Mouse (Mus musculus) MEL (cell line): ENCODE measurements around the gene Dsn1. TPM values are rescaled to one million over a fixed set of nuclear protein-coding genes. Genes with fewer than 3 reads are reported as not detected.
A peak's percentile ranks its signal among the peaks of the same experiment; 100 is the strongest.

Experiments used
- DNase-seq: peaks from one replicate; pipeline ENCODE4 v3.0.0; 2011; ENCODE audit warnings: low read depth, low spot score
- H3K27ac ChIP-seq: 2 replicates; pipeline ENCODE4 v1.5.1; 2012; ENCODE audit warnings: low read depth, mild to moderate bottlenecking, control low read depth, low read length, moderate library complexity; ENCODE audit not compliant: control insufficient read depth
- H3K27me3 ChIP-seq, 2 experiments: fragments of 150-350 bp in 1 of 2; sonication (generic) in 1 of 2; 2 replicates each; pipeline ENCODE4 v1.6.1; 2012; ENCODE audit warnings: low read length in 2 of 2, mild to moderate bottlenecking in 2 of 2, improper control_type of control experiment in 1 of 2, moderate library complexity in 1 of 2; ENCODE audit not compliant: insufficient read depth in 2 of 2, control insufficient read depth in 1 of 2
- H3K36me3 ChIP-seq, 2 experiments: 2 replicates each; pipeline ENCODE4 v1.6.1; 2012 to 2014; ENCODE audit warnings: low read length in 2 of 2, improper control_type of control experiment in 1 of 2, inconsistent platforms in 1 of 2, mild to moderate bottlenecking in 1 of 2; ENCODE audit not compliant: insufficient read depth in 2 of 2, control insufficient read depth in 1 of 2
- H3K4me1 ChIP-seq, 2 experiments: fragments of 150-350 bp in 1 of 2; sonication (generic) in 1 of 2; 2 replicates each; pipeline ENCODE4 v1.6.1; 2012; ENCODE audit warnings: low read length in 2 of 2, improper control_type of control experiment in 1 of 2, mild to moderate bottlenecking in 1 of 2; ENCODE audit not compliant: insufficient read depth in 2 of 2, control insufficient read depth in 1 of 2
- H3K4me3 ChIP-seq, 2 experiments: fragments of 150-350 bp in 1 of 2; sonication (generic) in 1 of 2; 2 replicates each; pipeline ENCODE4 v1.5.1; 2012; ENCODE audit warnings: low read depth in 2 of 2, low read length in 2 of 2, mild to moderate bottlenecking in 2 of 2, moderate library complexity in 2 of 2, control low read depth in 1 of 2, improper control_type of control experiment in 1 of 2; ENCODE audit not compliant: control insufficient read depth in 1 of 2, insufficient read depth in 1 of 2
- H3K79me2 ChIP-seq: 2 replicates; pipeline ENCODE4 v1.6.1; 2012; ENCODE audit warnings: mild to moderate bottlenecking, low read length, moderate library complexity; ENCODE audit not compliant: control insufficient read depth, poor library complexity, insufficient read depth
- H3K9ac ChIP-seq: 2 replicates; pipeline ENCODE4 v1.6.1; 2012; ENCODE audit warnings: low read depth, mild to moderate bottlenecking, control low read depth, low read length, moderate library complexity; ENCODE audit not compliant: control insufficient read depth, poor library complexity, severe bottlenecking
- H3K9me3 ChIP-seq: fragments of 150-350 bp; sonication (generic); replicated peaks from 2 replicates; pipeline ENCODE4 v1.6.1; 2012; ENCODE audit warnings: mild to moderate bottlenecking, low read length, improper control_type of control experiment, moderate library complexity; ENCODE audit not compliant: insufficient read depth
- BHLHE40 ChIP-seq: IDR thresholded peaks from 2 replicates; pipeline ENCODE4 v1.6.1; 2012; ENCODE audit warnings: low read depth, mild to moderate bottlenecking, inconsistent platforms, low read length, improper control_type of control experiment, borderline replicate concordance
- CHD2 ChIP-seq: IDR thresholded peaks from 2 replicates; pipeline ENCODE4 v1.6.1; 2011; ENCODE audit warnings: low read length, improper control_type of control experiment
- CTCF ChIP-seq, 3 experiments: IDR thresholded peaks in 2 of 3; conservative IDR thresholded peaks in 1 of 3; 2 replicates each; pipeline ENCODE4 v1.5.1; 2011 to 2012; ENCODE audit warnings: low read length in 3 of 3, low read depth in 2 of 3, mild to moderate bottlenecking in 2 of 3, improper control_type of control experiment in 1 of 3, inconsistent platforms in 1 of 3, mixed read lengths in 1 of 3, moderate library complexity in 1 of 3; ENCODE audit not compliant: control insufficient read depth in 1 of 3, insufficient read depth in 1 of 3, poor library complexity in 1 of 3, severe bottlenecking in 1 of 3
- ELF1 ChIP-seq: IDR thresholded peaks from 2 replicates; pipeline ENCODE4 v1.6.1; 2014; ENCODE audit warnings: low read depth, mild to moderate bottlenecking, inconsistent platforms, low read length, improper control_type of control experiment, moderate library complexity
- HCFC1 ChIP-seq: IDR thresholded peaks from 2 replicates; pipeline ENCODE4 v1.6.1; 2012; ENCODE audit warnings: low read depth, mild to moderate bottlenecking, inconsistent platforms, low read length, improper control_type of control experiment, moderate library complexity
- KAT2A ChIP-seq: conservative IDR thresholded peaks from 2 replicates; pipeline ENCODE4 v1.6.1; 2012; ENCODE audit warnings: low read depth, low read length, improper control_type of control experiment, inconsistent platforms
- MEF2A ChIP-seq: IDR thresholded peaks from 2 replicates; pipeline ENCODE4 v1.6.1; 2014; ENCODE audit warnings: low read depth, mild to moderate bottlenecking, inconsistent platforms, low read length, improper control_type of control experiment; ENCODE audit not compliant: poor library complexity, insufficient replicate concordance, severe bottlenecking; ENCODE audit errors: extremely low read depth
- MXI1 ChIP-seq: IDR thresholded peaks from 2 replicates; pipeline ENCODE4 v1.6.1; 2011; ENCODE audit warnings: mild to moderate bottlenecking, low read depth, low read length, improper control_type of control experiment
- MYC ChIP-seq: IDR thresholded peaks from 2 replicates; pipeline ENCODE4 v1.6.1; 2011; ENCODE audit warnings: low read depth, mild to moderate bottlenecking, low read length, improper control_type of control experiment, moderate library complexity
- NRF1 ChIP-seq: IDR thresholded peaks from 2 replicates; pipeline ENCODE4 v1.6.1; 2014; ENCODE audit warnings: low read depth, mild to moderate bottlenecking, inconsistent platforms, low read length, improper control_type of control experiment, moderate library complexity; ENCODE audit not compliant: poor library complexity, insufficient read depth, severe bottlenecking
- POLR2A ChIP-seq, 2 experiments: IDR thresholded peaks; 2 replicates each; pipeline ENCODE4 v1.6.1; 2011 to 2012; ENCODE audit warnings: low read length in 2 of 2, mild to moderate bottlenecking in 2 of 2, control low read depth in 1 of 2, improper control_type of control experiment in 1 of 2, low read depth in 1 of 2, moderate library complexity in 1 of 2; ENCODE audit not compliant: control insufficient read depth in 1 of 2, insufficient read depth in 1 of 2, poor library complexity in 1 of 2
- RAD21 ChIP-seq: IDR thresholded peaks from 2 replicates; pipeline ENCODE4 v1.6.1; 2011; ENCODE audit warnings: mild to moderate bottlenecking, low read depth, low read length, improper control_type of control experiment
- SMC3 ChIP-seq: IDR thresholded peaks from 2 replicates; pipeline ENCODE4 v1.6.1; 2011; ENCODE audit warnings: low read depth, low read length, improper control_type of control experiment
- TBP ChIP-seq: IDR thresholded peaks from 2 replicates; pipeline ENCODE4 v1.8.0; 2011; ENCODE audit warnings: low read depth, low read length, improper control_type of control experiment
- UBTF ChIP-seq: IDR thresholded peaks from 2 replicates; pipeline ENCODE4 v1.6.1; 2012; ENCODE audit warnings: low read depth, mild to moderate bottlenecking, inconsistent platforms, low read length, improper control_type of control experiment, moderate library complexity, borderline replicate concordance; ENCODE audit not compliant: insufficient read depth
- USF1 ChIP-seq: IDR thresholded peaks from 2 replicates; pipeline ENCODE4 v1.6.1; 2014; ENCODE audit warnings: low read depth, mild to moderate bottlenecking, inconsistent platforms, low read length, improper control_type of control experiment, moderate library complexity
- ZMIZ1 ChIP-seq: IDR thresholded peaks from 2 replicates; pipeline ENCODE4 v1.6.1; 2012; ENCODE audit warnings: low read depth, mild to moderate bottlenecking, inconsistent platforms, low read length, improper control_type of control experiment, moderate library complexity
- polyA plus RNA-seq, 2 experiments: library from polyadenylated mRNA; stranded (reverse) in 1 of 2; unstranded in 1 of 2; fragments of >175 nt in 1 of 2; fragments of >200 nt in 1 of 2; gene quantifications; 2 replicates each; pipeline versions ENCODE4 v1.2.1 to v1.2.4; 2012; ENCODE audit warnings: low replicate concordance in 2 of 2, low read depth in 1 of 2; ENCODE audit not compliant: insufficient read length in 2 of 2, insufficient read depth in 1 of 2, missing spikeins in 1 of 2
- total RNA-seq: library from RNA; depleted of rRNA; stranded (reverse); fragments of 300-350 nt; gene quantifications from 2 replicates; pipeline ENCODE4 v1.2.3, GENCODE M21; 2012

Dsn1 gene
- total and polyA plus RNA-seq, 3 experiments = 29.3 to 33.2 TPM; not detected in 1

DNA sequence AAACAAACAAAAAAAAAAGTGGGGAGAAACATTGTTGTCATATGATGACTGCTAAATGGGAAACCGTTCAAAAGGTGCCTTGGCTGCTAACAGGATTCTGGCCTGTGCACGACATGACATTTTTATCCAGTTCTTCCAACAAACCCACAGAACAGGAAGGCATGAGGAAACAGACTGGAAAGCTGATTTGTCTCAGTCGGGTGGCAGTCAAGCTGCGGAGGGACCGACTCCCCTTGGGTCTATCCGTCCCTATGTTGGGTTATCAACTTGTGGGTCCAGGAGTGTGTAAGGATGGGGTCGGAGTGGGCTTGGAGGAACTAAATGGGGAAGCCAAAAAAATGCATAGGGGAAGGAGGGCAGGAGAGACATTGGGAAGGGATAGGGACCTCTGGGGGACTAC lies 34.5 kb upstream of the Dsn1 start:
- no peaks in the 10 kb centered on the region for H3K4me1 ChIP-seq
- 0 out of 4 replicates have a peak, but pooled peaks cover 0 to 2% of the 10 kb centered on the region in 2 experiments for H3K27me3 ChIP-seq
- no peaks in the 10 kb centered on the region for H3K36me3 ChIP-seq
- no peaks in the 10 kb centered on the region for H3K9me3 ChIP-seq
- no peaks in the 10 kb centered on the region for H3K79me2 ChIP-seq
- no peak for DNase-seq
- no peak overlapping the region for H3K27ac ChIP-seq
- TF ChIP-seq POLR2A (IDR thresholded peaks at IDR 0.05; ENCODE audit: control insufficient read depth in 1 of 2, insufficient read depth in 1 of 2, low read depth in 1 of 2, low read length in 2 of 2, poor library complexity in 1 of 2) (no peak), UBTF (no peak)
- no peak overlapping the region for H3K4me3 ChIP-seq
- no peak overlapping the region for H3K9ac ChIP-seq

DNA sequence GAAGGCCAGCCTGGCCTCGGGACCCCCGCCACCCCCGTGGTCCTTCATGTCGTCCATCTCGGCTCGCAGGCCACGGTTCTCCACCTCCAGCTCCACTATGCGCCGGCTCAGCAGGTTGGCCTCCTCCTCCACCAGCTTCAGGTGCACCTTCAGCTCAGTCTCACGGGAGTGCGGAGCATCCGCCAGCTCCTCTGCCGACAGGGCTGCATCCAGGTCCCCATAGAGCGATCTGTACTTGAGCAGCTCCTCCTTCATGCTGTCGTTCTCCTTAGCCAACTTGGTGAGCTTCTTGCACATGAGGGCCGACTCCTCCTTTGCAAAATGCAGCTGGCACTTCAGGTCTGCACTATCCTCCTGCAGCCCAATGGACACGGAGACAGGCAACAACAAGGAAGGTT lies 33.7 kb upstream of the Dsn1 start:
- DNase-seq = no peak
- TF ChIP-seq USF1 = no peak
- TF ChIP-seq HCFC1 = no peak
- no peak for TF ChIP-seq CHD2
- no peak for TF ChIP-seq TBP
- TF ChIP-seq NRF1 = no peak
- TF ChIP-seq UBTF = no peak
- Histone ChIP-seq H3K27ac (no peak overlapping the region), H3K27me3 (0 out of 4 replicates have a peak, but pooled peaks cover 0 to 2% of the 10 kb centered on the region in 2 experiments), H3K9me3 (no peaks in the 10 kb centered on the region), H3K36me3 (no peaks in the 10 kb centered on the region), H3K9ac (no peak overlapping the region), H3K4me3 (no peak overlapping the region), H3K79me2 (no peaks in the 10 kb centered on the region), H3K4me1 (no peaks in the 10 kb centered on the region)

DNA sequence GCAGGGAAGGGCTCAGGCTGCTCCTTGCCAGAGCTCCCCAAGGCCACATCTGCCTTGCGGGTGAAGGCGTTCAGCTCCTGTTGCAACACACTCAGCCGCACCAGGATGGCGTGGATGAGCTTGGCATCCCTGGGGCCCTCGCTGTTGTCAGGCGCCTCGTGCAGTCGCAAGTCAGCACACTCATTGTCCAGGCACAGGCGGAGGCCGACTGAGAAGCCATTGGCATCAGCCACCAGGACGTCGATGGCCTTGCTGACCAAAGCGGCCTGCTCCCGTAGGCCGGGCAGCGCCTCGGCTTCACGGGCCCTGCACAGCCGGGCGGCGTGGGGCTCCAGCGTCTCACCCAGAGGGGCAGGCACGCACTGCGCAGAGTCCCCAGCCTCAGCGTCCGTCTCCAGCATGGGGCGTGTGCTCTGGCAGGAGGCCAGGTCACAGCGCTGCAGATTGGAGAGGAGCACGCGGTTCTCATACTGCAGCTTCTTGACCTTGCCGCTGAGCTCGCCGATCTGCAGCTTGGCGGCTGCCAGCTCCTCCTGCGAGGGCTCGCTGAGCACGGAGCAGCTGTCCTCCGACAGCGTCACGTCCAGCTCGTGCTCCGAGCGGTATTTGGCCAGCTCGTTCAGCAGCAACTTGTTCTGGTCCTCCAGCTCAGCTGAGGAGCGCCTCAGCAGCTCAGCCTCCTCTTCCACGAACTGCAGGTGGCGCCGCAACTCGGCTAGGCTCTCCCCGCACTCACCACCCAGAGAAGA lies 33.1 kb upstream of the Dsn1 start:
- Histone ChIP-seq H3K36me3 (no peaks in the 10 kb centered on the region), H3K9me3 (no peaks in the 10 kb centered on the region), H3K4me1 (no peaks in the 10 kb centered on the region), H3K4me3 (peak overlapping the region in 1 of 2 experiments; percentile 25; a peak in 1 of 4 replicates), H3K27ac (no peak overlapping the region), H3K9ac (peak overlapping the region; percentile 39), H3K79me2 (no peaks in the 10 kb centered on the region), H3K27me3 (0 out of 4 replicates have a peak, but pooled peaks cover 0 to 2% of the 10 kb centered on the region in 2 experiments)
- no peak for TF ChIP-seq MEF2A
- no peak for TF ChIP-seq BHLHE40
- no peak for TF ChIP-seq ZMIZ1
- TF ChIP-seq KAT2A = no peak
- TF ChIP-seq RAD21 = no peak; the same call in 1 of the 2 replicates
- TF ChIP-seq USF1 = no peak
- 0 out of 2 replicates have a peak, but pooled peaks have one; percentile 21 for TF ChIP-seq MYC
- peak in 2 of 3 experiments; percentile 43 to 62; a peak in 4 of 6 replicates for TF ChIP-seq CTCF (IDR thresholded peaks at IDR 0.05 in 2 of 3, conservative IDR thresholded peaks at IDR 0.05 in 1 of 3; ENCODE audit: control insufficient read depth in 1 of 3, insufficient read depth in 1 of 3, low read depth in 2 of 3, low read length in 3 of 3, poor library complexity in 1 of 3, severe bottlenecking in 1 of 3)
- TF ChIP-seq ELF1 = no peak
- TF ChIP-seq MXI1 = peak; percentile 61; the same call in 1 of the 2 replicates
- peak; percentile 22; the same call in 1 of the 2 replicates for TF ChIP-seq SMC3
- TF ChIP-seq CHD2 = no peak
- TF ChIP-seq TBP = no peak
- DNase-seq = peak; percentile 72
